In the genomic region with DNA sequence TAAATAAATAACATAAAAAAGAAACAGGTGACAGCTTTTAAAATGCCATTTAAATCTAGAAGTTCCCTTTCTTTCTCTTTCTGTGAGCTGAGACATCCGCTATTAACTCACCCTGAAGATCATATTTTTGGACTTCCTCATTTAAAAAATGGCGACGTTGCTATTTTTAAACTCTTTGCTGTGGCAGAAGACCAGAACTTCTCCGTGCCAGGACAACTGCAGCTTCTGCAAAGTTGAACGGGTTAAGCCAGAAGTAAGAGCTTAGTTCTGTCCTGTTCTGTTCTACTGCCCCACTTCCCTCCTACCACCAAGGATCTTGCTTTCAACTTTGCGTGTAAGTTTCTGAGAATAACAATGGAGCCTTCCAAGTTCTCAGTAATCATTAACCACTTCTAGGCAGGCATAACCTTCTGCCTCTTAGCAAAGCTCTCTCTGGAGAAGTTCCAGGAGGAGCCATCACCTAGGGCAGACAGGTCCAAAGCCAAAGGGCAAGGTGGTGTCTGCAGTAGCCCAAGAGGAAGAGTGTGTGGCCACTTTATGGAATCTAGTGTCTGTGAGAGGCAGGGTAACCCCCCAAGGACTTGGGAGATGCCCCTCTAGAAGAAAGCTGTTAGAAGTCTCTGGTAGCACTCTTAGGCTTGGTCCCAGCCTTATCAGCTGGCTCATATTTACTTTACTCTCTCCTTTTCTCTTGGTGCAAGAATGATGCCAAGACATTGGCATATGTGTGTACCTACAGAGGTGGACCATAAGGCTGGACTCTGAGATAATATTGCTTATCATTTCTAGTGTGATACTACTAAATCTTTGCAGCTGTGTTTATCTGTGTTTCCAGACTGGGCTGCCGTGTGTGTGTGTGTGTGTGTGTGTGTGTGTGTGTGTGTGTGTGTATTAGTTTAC, we compare ENCODE assay signal across 9 mouse cellular contexts.
DNase-seq lines count a peak whose midpoint lies in the region; ATAC-seq and TF ChIP-seq lines count a peak whose summit lies in the region.
"Had no signal": no experiment of that assay in that cellular context is flagged by ENCODE, and none has a peak within 500 bp of the region (broad histone marks: within the 10 kb centered on the region; RNA-seq: fewer than 3 reads in every experiment).

No protein-coding gene starts in this region.

- no peak overlapping the region for H3K4me3 ChIP-seq in lung, adult 2 months (replicated peaks; ENCODE audit: extremely low read depth, low read depth, low read length)
- H3K4me3 ChIP-seq in stomach, embryonic 14.5 days (ENCODE audit: low read depth, low read length) = no peak overlapping the region
- H3K4me3 ChIP-seq in forebrain, embryonic 12.5 days (replicated peaks) = no peak overlapping the region

- ATAC-seq in stomach, embryonic 14.5 days (ENCODE audit: insufficient number of reproducible peaks, insufficient read depth, low FRiP score, low read depth) = peak; percentile 93
- ATAC-seq in forebrain, embryonic 12.5 days (ENCODE audit: low FRiP score) = no peak

- H3K9me3 ChIP-seq in stomach, embryonic 14.5 days (ENCODE audit: control insufficient read depth, low read depth, low read length) = no peaks in the 10 kb centered on the region
- no peaks in the 10 kb centered on the region for H3K9me3 ChIP-seq in forebrain, embryonic 12.5 days

- H3K4me2 ChIP-seq in stomach, embryonic 14.5 days (replicated peaks; ENCODE audit: low read depth, low read length) = no peak overlapping the region
- H3K4me2 ChIP-seq in forebrain, embryonic 12.5 days = no peak overlapping the region

- WGBS in lung, adult 2 months = 38% methylated on average over 7 of the region's 7 CpGs
- WGBS in stomach, embryonic 14.5 days = 62% methylated on average over 7 of the region's 7 CpGs
- 90% methylated on average over 7 of the region's 7 CpGs for WGBS in forebrain, embryonic 12.5 days

- no peak for TF ChIP-seq CTCF in lung, adult 2 months (IDR thresholded peaks at IDR 0.05; ENCODE audit: insufficient read depth, low read length)

- no peaks in the 10 kb centered on the region for H3K27me3 ChIP-seq in stomach, embryonic 14.5 days (ENCODE audit: control insufficient read depth, insufficient read depth, low read length)
- H3K27me3 ChIP-seq in forebrain, embryonic 12.5 days = no peaks in the 10 kb centered on the region

- peak overlapping the region; percentile 52; the same call in 1 of the 2 replicates for H3K27ac ChIP-seq in stomach, embryonic 14.5 days (ENCODE audit: low read length)
- no peak overlapping the region for H3K27ac ChIP-seq in forebrain, embryonic 12.5 days

- peak; percentile 11 to 30 for DNase-seq in heart, adult 9 months (ENCODE audit: low spot score in 2 of 2)
- DNase-seq in heart, postnatal 25 days (ENCODE audit: low spot score) = no peak
- peak; percentile 17 for DNase-seq in heart, postnatal 4 days
- peak; percentile 22 for DNase-seq in lung, adult 2 months
- DNase-seq in T-cell, adult 2 months (ENCODE audit: low spot score) = no peak
- no peak for DNase-seq in adrenal gland, postnatal 10 days
- DNase-seq: cerebellum, postnatal 36 days had no signal

- intact Hi-C loops in heart, postnatal 25 days (cut with DNase I) = no loop called here

- H3K9ac ChIP-seq in stomach, embryonic 14.5 days (replicated peaks; ENCODE audit: low read depth, low read length) = no peak overlapping the region
- H3K9ac ChIP-seq in forebrain, embryonic 12.5 days = no peak overlapping the region

- H3K36me3 ChIP-seq in stomach, embryonic 14.5 days (ENCODE audit: control insufficient read depth, insufficient read depth, low read length) = no peaks in the 10 kb centered on the region
- H3K36me3 ChIP-seq in forebrain, embryonic 12.5 days (replicated peaks) = no peaks in the 10 kb centered on the region

- no peaks in the 10 kb centered on the region for H3K4me1 ChIP-seq in lung, adult 2 months (ENCODE audit: control insufficient read depth, insufficient read depth, low read length)
- no peaks in the 10 kb centered on the region for H3K4me1 ChIP-seq in stomach, embryonic 14.5 days (ENCODE audit: control insufficient read depth, insufficient read depth, low read length)
- no peaks in the 10 kb centered on the region for H3K4me1 ChIP-seq in forebrain, embryonic 12.5 days

- TF ChIP-seq POLR2A in lung, adult 2 months (IDR thresholded peaks at IDR 0.05; ENCODE audit: borderline replicate concordance, extremely low read depth, low read depth, low read length) = no peak

Comparison
In these comparisons a context has a peak if more than half of its experiments do, and no peak if none do; other contexts are left out.
1. DNase-seq: peak in heart, adult 9 months (2 of 2), heart, postnatal 4 days (single experiment) and lung, adult 2 months (single experiment); none in heart, postnatal 25 days (single experiment), T-cell, adult 2 months (single experiment) and adrenal gland, postnatal 10 days (single experiment).